17 mouse cellular contexts compared by ENCODE assay signal in genomic region chr16:73785074-73785438, GRCm38 (mm10).
DNase-seq lines count a peak whose midpoint lies in the region; ATAC-seq and TF ChIP-seq lines count a peak whose summit lies in the region.
"Had no signal": no experiment of that assay in that cellular context is flagged by ENCODE, and none has a peak within 500 bp of the region (broad histone marks: within the 10 kb centered on the region; RNA-seq: fewer than 3 reads in every experiment).

No protein-coding gene starts in this region.

- H3K36me3 ChIP-seq in forebrain, postnatal 0 days (ENCODE audit: insufficient read depth): no peaks in the 10 kb centered on the region
- no peaks in the 10 kb centered on the region for H3K36me3 ChIP-seq in forebrain, embryonic 12.5 days (replicated peaks)
- H3K36me3 ChIP-seq in midbrain, embryonic 14.5 days (ENCODE audit: control insufficient read depth, insufficient read depth, low read length): no peaks in the 10 kb centered on the region
- no peaks in the 10 kb centered on the region for H3K36me3 ChIP-seq in midbrain, embryonic 16.5 days (ENCODE audit: control insufficient read depth, insufficient read depth, low read length)
- no peaks in the 10 kb centered on the region for H3K36me3 ChIP-seq in hindbrain, embryonic 14.5 days (replicated peaks; ENCODE audit: control insufficient read depth, insufficient read depth)
- H3K36me3 ChIP-seq: embryonic facial prominence, embryonic 10.5 days; heart, embryonic 15.5 days had no signal

- no peak for TF ChIP-seq CTCF in forebrain, postnatal 0 days (IDR thresholded peaks at IDR 0.05; ENCODE audit: low read depth)

- no peak overlapping the region for H3K4me3 ChIP-seq in forebrain, postnatal 0 days (ENCODE audit: low read depth, low read length)
- H3K4me3 ChIP-seq in forebrain, embryonic 12.5 days (replicated peaks): no peak overlapping the region
- H3K4me3 ChIP-seq in midbrain, embryonic 14.5 days (replicated peaks; ENCODE audit: low read depth, low read length): no peak overlapping the region
- H3K4me3 ChIP-seq in midbrain, embryonic 16.5 days (ENCODE audit: low read depth, low read length): no peak overlapping the region
- no peak overlapping the region for H3K4me3 ChIP-seq in hindbrain, embryonic 14.5 days (replicated peaks; ENCODE audit: low read length)
- H3K4me3 ChIP-seq: embryonic facial prominence, embryonic 10.5 days; heart, adult 2 months; heart, embryonic 15.5 days had no signal

- no peak overlapping the region for H3K4me2 ChIP-seq in forebrain, postnatal 0 days (ENCODE audit: low read depth)
- H3K4me2 ChIP-seq in forebrain, embryonic 12.5 days: no peak overlapping the region
- no peak overlapping the region for H3K4me2 ChIP-seq in midbrain, embryonic 14.5 days (ENCODE audit: low read length)
- H3K4me2 ChIP-seq in midbrain, embryonic 16.5 days (ENCODE audit: low read length): no peak overlapping the region
- peak overlapping the region; percentile 31; the same call in 1 of the 2 replicates for H3K4me2 ChIP-seq in hindbrain, embryonic 14.5 days (replicated peaks)
- H3K4me2 ChIP-seq: heart, embryonic 11.5 days; heart, embryonic 15.5 days had no signal

- no peaks in the 10 kb centered on the region for H3K27me3 ChIP-seq in forebrain, postnatal 0 days (ENCODE audit: insufficient read depth, low read length)
- H3K27me3 ChIP-seq in forebrain, embryonic 12.5 days: no peaks in the 10 kb centered on the region
- H3K27me3 ChIP-seq in midbrain, embryonic 14.5 days (ENCODE audit: control insufficient read depth, insufficient read depth, low read length): no peaks in the 10 kb centered on the region
- no peaks in the 10 kb centered on the region for H3K27me3 ChIP-seq in midbrain, embryonic 16.5 days (ENCODE audit: control insufficient read depth, insufficient read depth, low read depth, low read length)
- H3K27me3 ChIP-seq in hindbrain, embryonic 14.5 days (ENCODE audit: control insufficient read depth, insufficient read depth, low read length): no peaks in the 10 kb centered on the region
- H3K27me3 ChIP-seq: heart, embryonic 15.5 days had no signal

- WGBS in forebrain, postnatal 0 days: 74% methylated on average over 2 of the region's 2 CpGs
- WGBS in forebrain, embryonic 12.5 days: 91% methylated on average over 2 of the region's 2 CpGs
- WGBS in midbrain, embryonic 14.5 days: 73% methylated on average over 2 of the region's 2 CpGs
- 70% methylated on average over 2 of the region's 2 CpGs for WGBS in midbrain, embryonic 16.5 days
- WGBS in hindbrain, embryonic 14.5 days: 36% methylated on average over 2 of the region's 2 CpGs

- H3K9me3 ChIP-seq in forebrain, postnatal 0 days (ENCODE audit: low read length): no peaks in the 10 kb centered on the region
- no peaks in the 10 kb centered on the region for H3K9me3 ChIP-seq in forebrain, embryonic 12.5 days
- no peaks in the 10 kb centered on the region for H3K9me3 ChIP-seq in midbrain, embryonic 14.5 days (ENCODE audit: control insufficient read depth, low read length)
- H3K9me3 ChIP-seq in midbrain, embryonic 16.5 days (replicated peaks; ENCODE audit: control insufficient read depth, low read length, poor library complexity, severe bottlenecking): no peaks in the 10 kb centered on the region
- H3K9me3 ChIP-seq in hindbrain, embryonic 14.5 days (ENCODE audit: control insufficient read depth, low read length): no peaks in the 10 kb centered on the region
- H3K9me3 ChIP-seq: embryonic facial prominence, embryonic 10.5 days; heart, embryonic 15.5 days had no signal

- peak overlapping the region; percentile 72; the same call in 1 of the 2 replicates for H3K27ac ChIP-seq in forebrain, postnatal 0 days (ENCODE audit: low read depth, low read length)
- H3K27ac ChIP-seq in forebrain, embryonic 12.5 days: no peak overlapping the region
- 0 out of 2 replicates have a peak overlapping the region, but pooled peaks have one; percentile 20 for H3K27ac ChIP-seq in midbrain, embryonic 14.5 days (replicated peaks; ENCODE audit: low read depth, low read length)
- H3K27ac ChIP-seq in midbrain, embryonic 16.5 days (ENCODE audit: low read length): no peak overlapping the region
- H3K27ac ChIP-seq in hindbrain, embryonic 14.5 days: peak overlapping the region; percentile 68
- H3K27ac ChIP-seq: embryonic facial prominence, embryonic 10.5 days; heart, adult 2 months; heart, embryonic 15.5 days had no signal

- DNase-seq in forebrain, postnatal 0 days: no peak
- DNase-seq in midbrain, embryonic 14.5 days: no peak
- DNase-seq in hindbrain, embryonic 14.5 days (ENCODE audit: low spot score): no peak
- no peak for DNase-seq in cerebellum, postnatal 25 days
- DNase-seq: adrenal gland, adult 2 months; adrenal gland, postnatal 25 days; cerebellum, adult 18-20 months; cerebellum, adult 9-11 months; gastrocnemius, postnatal 14 days; heart, adult 2 months; heart, postnatal 14 days; kidney, adult 11 months had no signal

- H3K4me1 ChIP-seq in forebrain, postnatal 0 days (ENCODE audit: insufficient read depth): peaks cover 8% of the 10 kb centered on the region; the same call in 1 of the 2 replicates
- H3K4me1 ChIP-seq in forebrain, embryonic 12.5 days: no peaks in the 10 kb centered on the region
- no peaks in the 10 kb centered on the region for H3K4me1 ChIP-seq in midbrain, embryonic 14.5 days (ENCODE audit: control insufficient read depth, insufficient read depth, low read length)
- H3K4me1 ChIP-seq in midbrain, embryonic 16.5 days (ENCODE audit: control insufficient read depth, insufficient read depth, low read length): no peaks in the 10 kb centered on the region
- H3K4me1 ChIP-seq in hindbrain, embryonic 14.5 days (replicated peaks; ENCODE audit: control insufficient read depth, insufficient read depth, low read length): peaks cover 3% of the 10 kb centered on the region; the same call in 1 of the 2 replicates
- H3K4me1 ChIP-seq: embryonic facial prominence, embryonic 10.5 days; heart, embryonic 15.5 days had no signal

- no peak overlapping the region for H3K9ac ChIP-seq in forebrain, postnatal 0 days
- H3K9ac ChIP-seq in forebrain, embryonic 12.5 days: no peak overlapping the region
- no peak overlapping the region for H3K9ac ChIP-seq in midbrain, embryonic 14.5 days (replicated peaks; ENCODE audit: low read length)
- H3K9ac ChIP-seq in midbrain, embryonic 16.5 days (ENCODE audit: low read depth, low read length): no peak overlapping the region
- H3K9ac ChIP-seq in hindbrain, embryonic 14.5 days: no peak overlapping the region
- H3K9ac ChIP-seq: heart, embryonic 15.5 days had no signal

- ATAC-seq in forebrain, postnatal 0 days: no peak
- ATAC-seq in forebrain, embryonic 12.5 days (ENCODE audit: low FRiP score): no peak
- no peak for ATAC-seq in midbrain, embryonic 14.5 days (ENCODE audit: low FRiP score, low TSS enrichment)
- no peak for ATAC-seq in midbrain, embryonic 16.5 days
- ATAC-seq in hindbrain, embryonic 14.5 days (ENCODE audit: low FRiP score): peak; percentile 27; the same call in 1 of the 2 replicates

Comparison
In these comparisons a context has a peak if more than half of its experiments do, and no peak if none do; other contexts are left out.
1. H3K27ac ChIP-seq: peak in forebrain, postnatal 0 days (single experiment), midbrain, embryonic 14.5 days (single experiment) and hindbrain, embryonic 14.5 days (single experiment); none in forebrain, embryonic 12.5 days (single experiment) and midbrain, embryonic 16.5 days (single experiment).